Mouse (Mus musculus) cerebellum, adult 8-10 months (tissue): Measurements from ENCODE around the gene Gpr85.
"Not testable (repeated sequence)": the region's sequence is repeated elsewhere in the genome, so short reads cannot be mapped to it uniquely, and the experiment has no call there.

ENCODE experiments used
- DNase-seq: peaks from one replicate; pipeline ENCODE4 v3.0.0; 2022

The Gpr85 gene

GRCm38 (mm10) chr6:13839345-13840054 is at the start of gene Gpr85:
Gene Gpr85, minus strand, starts transcription at chr6:13839942.
- peak; percentile 45 for DNase-seq

- DNase-seq, result peak; percentile 87
Observed at GRCm38 (mm10) chr6:13884877-13885592, 45.3 kb upstream of the Gpr85 start.

- DNase-seq, result no peak
Observed at GRCm38 (mm10) chr6:13882919-13883318, 43.2 kb upstream of the Gpr85 start.

- no peak for DNase-seq
Observed at GRCm38 (mm10) chr6:13873959-13874358, 34.2 kb upstream of the Gpr85 start.

- DNase-seq, result peak; percentile 6
Observed at GRCm38 (mm10) chr6:13872076-13872475, 32.3 kb upstream of the Gpr85 start.

GRCm38 (mm10) chr6:13871625-13871958 is 31.9 kb upstream of the Gpr85 start:
- no peak for DNase-seq

GRCm38 (mm10) chr6:13870919-13871624 is 31.3 kb upstream of the Gpr85 start, which contains the start of gene 2610001J05Rik:
Gene 2610001J05Rik, minus strand, starts transcription at chr6:13871518.
- DNase-seq, result peak; percentile 87

GRCm38 (mm10) chr6:13870289-13870741 is 30.6 kb upstream of the Gpr85 start:
- peak; percentile 21 for DNase-seq

GRCm38 (mm10) chr6:13860596-13860995 is 20.9 kb upstream of the Gpr85 start:
- no peak for DNase-seq

GRCm38 (mm10) chr6:13859877-13860585 is 20.3 kb upstream of the Gpr85 start:
- DNase-seq, result no peak

GRCm38 (mm10) chr6:13854230-13854629 is 14.5 kb upstream of the Gpr85 start:
- DNase-seq, result no peak

GRCm38 (mm10) chr6:13853244-13853643 is 13.5 kb upstream of the Gpr85 start:
- DNase-seq, result no peak

GRCm38 (mm10) chr6:13846031-13846430 is 6.3 kb upstream of the Gpr85 start:
- DNase-seq, result not testable (repeated sequence)

GRCm38 (mm10) chr6:13838677-13839344 is 931 bp downstream of the Gpr85 start:
- DNase-seq, result peak; percentile 84

- DNase-seq, result peak; percentile 55
Observed at GRCm38 (mm10) chr6:13837916-13838676, 1.6 kb downstream of the Gpr85 start.

- DNase-seq, result peak; percentile 40
Observed at GRCm38 (mm10) chr6:13836967-13837570, 2.7 kb downstream of the Gpr85 start.

- peak; percentile 81 for DNase-seq
Observed at GRCm38 (mm10) chr6:13835720-13836665, 3.7 kb downstream of the Gpr85 start.

GRCm38 (mm10) chr6:13832770-13833169 is 7.0 kb downstream of the Gpr85 start:
- no peak for DNase-seq

GRCm38 (mm10) chr6:13828877-13829276 is 10.9 kb downstream of the Gpr85 start:
- DNase-seq, result no peak

- no peak for DNase-seq
Observed at GRCm38 (mm10) chr6:13816661-13817060, 23.1 kb downstream of the Gpr85 start.
